Comparison of ENCODE assay signal across 27 mouse cellular contexts in genomic region chr2:84531215-84531614, GRCm38 (mm10). TPM values are rescaled to one million over a fixed set of nuclear protein-coding genes. Genes with fewer than 3 reads are reported as not detected.
DNase-seq lines count a peak whose midpoint lies in the region; ATAC-seq and TF ChIP-seq lines count a peak whose summit lies in the region.
"Had no signal": no experiment of that assay in that cellular context is flagged by ENCODE, and none has a peak within 500 bp of the region (broad histone marks: within the 10 kb centered on the region; RNA-seq: fewer than 3 reads in every experiment).

No protein-coding gene starts in this region.

- no peaks in the 10 kb centered on the region for H3K4me1 ChIP-seq in MEL (ENCODE audit: control insufficient read depth in 1 of 2, insufficient read depth in 2 of 2, low read length in 2 of 2)
- no peaks in the 10 kb centered on the region for H3K4me1 ChIP-seq in brown adipose tissue, adult 24 weeks (ENCODE audit: control insufficient read depth, insufficient read depth, insufficient read length, low read length)
- H3K4me1 ChIP-seq in hindbrain, embryonic 14.5 days (replicated peaks; ENCODE audit: control insufficient read depth, insufficient read depth, low read length) = no peaks in the 10 kb centered on the region
- H3K4me1 ChIP-seq: forebrain, embryonic 10.5 days; forebrain, embryonic 13.5 days; hindbrain, embryonic 10.5 days; hindbrain, embryonic 13.5 days had no signal

- no peak overlapping the region for H3K9ac ChIP-seq in MEL (ENCODE audit: control insufficient read depth, low read depth, low read length, poor library complexity, severe bottlenecking)
- no peak overlapping the region for H3K9ac ChIP-seq in hindbrain, embryonic 14.5 days
- H3K9ac ChIP-seq: forebrain, embryonic 13.5 days; hindbrain, embryonic 13.5 days had no signal

- H3K9me3 ChIP-seq in MEL (replicated peaks; ENCODE audit: insufficient read depth, low read length) = no peaks in the 10 kb centered on the region
- H3K9me3 ChIP-seq in hindbrain, embryonic 14.5 days (ENCODE audit: control insufficient read depth, low read length) = no peaks in the 10 kb centered on the region
- H3K9me3 ChIP-seq: forebrain, embryonic 10.5 days; forebrain, embryonic 13.5 days; G1E; hindbrain, embryonic 10.5 days; hindbrain, embryonic 13.5 days had no signal

- H3K27ac ChIP-seq in MEL (ENCODE audit: control insufficient read depth, low read depth, low read length) = no peak overlapping the region
- H3K27ac ChIP-seq in brown adipose tissue, adult 24 weeks (replicated peaks; ENCODE audit: low read depth, low read length) = peak overlapping the region; percentile 54
- H3K27ac ChIP-seq in hindbrain, embryonic 14.5 days = no peak overlapping the region
- H3K27ac ChIP-seq: forebrain, embryonic 10.5 days; forebrain, embryonic 13.5 days; hindbrain, embryonic 10.5 days; hindbrain, embryonic 13.5 days; hindbrain, postnatal 0 days had no signal

- WGBS in hindbrain, embryonic 14.5 days = 83% methylated on average over 3 of the region's 3 CpGs

- no peak for TF ChIP-seq POLR2A in MEL (IDR thresholded peaks at IDR 0.05; ENCODE audit: control insufficient read depth in 1 of 2, insufficient read depth in 1 of 2, low read depth in 1 of 2, low read length in 2 of 2, poor library complexity in 1 of 2)

- no peak overlapping the region for H3K4me3 ChIP-seq in MEL (ENCODE audit: control insufficient read depth in 1 of 2, insufficient read depth in 1 of 2, low read depth in 2 of 2, low read length in 2 of 2)
- peak overlapping the region; percentile 11; the same call in 1 of the 2 replicates for H3K4me3 ChIP-seq in brown adipose tissue, adult 24 weeks (ENCODE audit: insufficient read depth, low read depth, low read length)
- H3K4me3 ChIP-seq in hindbrain, embryonic 14.5 days (replicated peaks; ENCODE audit: low read length) = no peak overlapping the region
- H3K4me3 ChIP-seq: forebrain, embryonic 10.5 days; forebrain, embryonic 13.5 days; hindbrain, embryonic 10.5 days; hindbrain, embryonic 13.5 days had no signal

- H3K4me2 ChIP-seq in hindbrain, embryonic 14.5 days (replicated peaks) = no peak overlapping the region
- H3K4me2 ChIP-seq: forebrain, embryonic 13.5 days; heart, embryonic 11.5 days; hindbrain, embryonic 13.5 days had no signal

- peak; percentile 67 to 89 for ATAC-seq in hematopoietic stem cell, adult 5-6 weeks (replicated peaks in 1 of 2; ENCODE audit: insufficient read depth in 1 of 2, low FRiP score in 2 of 2, low TSS enrichment in 1 of 2, low read depth in 1 of 2, poor library complexity in 2 of 2, severe bottlenecking in 2 of 2)
- ATAC-seq in megakaryocyte progenitor cell, adult 5-6 weeks (replicated peaks; ENCODE audit: poor library complexity) = peak; percentile 90
- ATAC-seq in hindbrain, embryonic 14.5 days (ENCODE audit: low FRiP score) = no peak
- ATAC-seq: forebrain, embryonic 13.5 days; forebrain, embryonic 16.5 days; hindbrain, postnatal 0 days; inflammation-experienced regulatory T-cells, adult 6 months had no signal

- H3K27me3 ChIP-seq in MEL (ENCODE audit: control insufficient read depth in 1 of 2, insufficient read depth in 2 of 2, low read length in 2 of 2) = 0 out of 4 replicates have a peak, but pooled peaks cover 0 to 1% of the 10 kb centered on the region in 2 experiments
- H3K27me3 ChIP-seq in hindbrain, embryonic 14.5 days (ENCODE audit: control insufficient read depth, insufficient read depth, low read length) = no peaks in the 10 kb centered on the region
- H3K27me3 ChIP-seq: CH12.LX; forebrain, embryonic 13.5 days; hindbrain, embryonic 13.5 days had no signal

- peak; percentile 16 for DNase-seq in MEL (ENCODE audit: low read depth, low spot score)
- no peak for DNase-seq in layer of hippocampus, adult 11-12 months (ENCODE audit: low spot score)
- no peak for DNase-seq in urinary bladder, postnatal 4 days (ENCODE audit: low spot score in 2 of 2)
- DNase-seq in hindbrain, embryonic 14.5 days (ENCODE audit: low spot score) = no peak
- DNase-seq: adrenal gland, adult 8-10 months; adrenal gland, postnatal 25 days; B cell, adult 2 months; cerebellum, adult 11 months; cerebellum, adult 2 months; cerebellum, adult 9-11 months; cerebellum, postnatal 25 days; embryo, embryonic 11 days; gastrocnemius, postnatal 10 days; gastrocnemius, postnatal 36 days had no signal

- no peaks in the 10 kb centered on the region for H3K36me3 ChIP-seq in MEL (ENCODE audit: control insufficient read depth in 1 of 2, insufficient read depth in 2 of 2, low read length in 2 of 2)
- no peaks in the 10 kb centered on the region for H3K36me3 ChIP-seq in hindbrain, embryonic 14.5 days (replicated peaks; ENCODE audit: control insufficient read depth, insufficient read depth)
- H3K36me3 ChIP-seq: forebrain, embryonic 10.5 days; G1E; hindbrain, embryonic 10.5 days; hindbrain, embryonic 13.5 days had no signal

- TF ChIP-seq EP300 in MEL (IDR thresholded peaks at IDR 0.05; ENCODE audit: low read depth in 1 of 2, low read length in 2 of 2) = no peak

- no peak for TF ChIP-seq RAD21 in MEL (IDR thresholded peaks at IDR 0.05; ENCODE audit: low read depth, low read length)

- no peak for TF ChIP-seq CTCF in MEL (IDR thresholded peaks at IDR 0.05 in 2 of 3, conservative IDR thresholded peaks at IDR 0.05 in 1 of 3; ENCODE audit: control insufficient read depth in 1 of 3, insufficient read depth in 1 of 3, low read depth in 2 of 3, low read length in 3 of 3, poor library complexity in 1 of 3, severe bottlenecking in 1 of 3)

- no peaks in the 10 kb centered on the region for H3K79me2 ChIP-seq in MEL (ENCODE audit: control insufficient read depth, insufficient read depth, low read length, poor library complexity)

TF ChIP-seq in MEL, 35 proteins besides CTCF, POLR2A, EP300 and RAD21:
- TF ChIP-seq NRF1 (IDR thresholded peaks at IDR 0.05; ENCODE audit: insufficient read depth, low read depth, low read length, poor library complexity, severe bottlenecking) = no peak
- no peak for TF ChIP-seq MEF2A (IDR thresholded peaks at IDR 0.05; ENCODE audit: extremely low read depth, insufficient replicate concordance, low read depth, low read length, poor library complexity, severe bottlenecking)
- TF ChIP-seq BHLHE40 (IDR thresholded peaks at IDR 0.05; ENCODE audit: borderline replicate concordance, low read depth, low read length) = no peak
- TF ChIP-seq TBP (IDR thresholded peaks at IDR 0.05; ENCODE audit: low read depth, low read length) = no peak
- TF ChIP-seq UBTF (IDR thresholded peaks at IDR 0.05; ENCODE audit: borderline replicate concordance, insufficient read depth, low read depth, low read length) = no peak
TF ChIP-seq in MEL: peak in this region for 0.

RNA-seq across cellular contexts. Expression of gene Tfpi, which starts 54.6 kb away (rescaled TPM):
- total RNA-seq in MEL (2012; rRNA removed) = 0.82 and 1.1 TPM in 2 replicates
- polyA plus RNA-seq in MEL (2012; ENCODE audit: insufficient read depth in 1 of 2, insufficient read length in 2 of 2, low read depth in 1 of 2, low replicate concordance in 2 of 2, missing spikeins in 1 of 2) = 1 to 10 TPM in 1 of 2 experiments, not detected in 1; 2.5 TPM
- 3.3 and 5.7 TPM in 2 replicates for polyA plus RNA-seq in brown adipose tissue, adult 24 weeks (2012; ENCODE audit: insufficient read depth, insufficient read length, missing spikeins)
- total RNA-seq in hematopoietic stem cell, adult 5-6 weeks (2017) = 44.3 and 63.1 TPM in 2 replicates
- 68.1 and 70.0 TPM in 2 replicates for total RNA-seq in megakaryocyte progenitor cell, adult 5-6 weeks (2015)
- total RNA-seq in megakaryocyte progenitor cell, adult 5-6 weeks (2017) = 56.1 and 62.7 TPM in 2 replicates
- polyA plus RNA-seq in hindbrain, embryonic 14.5 days (2014; fragmentation: Nextera tagmentation; extraction: Ambion mirVana) = 19.0 and 20.4 TPM in 2 replicates

Comparison
In these comparisons a context has a peak if more than half of its experiments do, and no peak if none do; other contexts are left out.
1. RNA of gene Tfpi, which starts 54.6 kb away (total RNA-seq): 56.1 to 70.0 TPM in megakaryocyte progenitor cell, adult 5-6 weeks and 44.3 to 63.1 TPM in hematopoietic stem cell, adult 5-6 weeks; 0.82 to 1.1 TPM in MEL; every median in the first group is over 10 times any median in the second.